Mouse (Mus musculus) lung, postnatal 10 days (tissue): Measurements from ENCODE around the gene Rhox3e.
"Not testable (repeated sequence)": the region's sequence is repeated elsewhere in the genome, so short reads cannot be mapped to it uniquely, and the experiment has no call there.

Source experiments
- DNase-seq: peaks from one replicate; pipeline ENCODE4 v3.0.0; 2021

Rhox3e gene

GRCm38 (mm10) chrX:37541719-37542118 is at the start of gene Rhox3e:
TSS of gene Rhox3e (plus strand) at chrX:37542019.
- DNase-seq = not testable (repeated sequence)

- DNase-seq = not testable (repeated sequence)
These were observed 27.8 kb upstream of the Rhox3e start, which contains the start of gene Rhox4d for GRCm38 (mm10) chrX:37514059-37514458. TSS of gene Rhox4d (plus strand) at chrX:37514359.

- DNase-seq = not testable (repeated sequence)
These were observed 11.7 kb upstream of the Rhox3e start, which contains the start of gene Rhox2e for GRCm38 (mm10) chrX:37530152-37530551. TSS of gene Rhox2e (plus strand) at chrX:37530452.

- not testable (repeated sequence) for DNase-seq
These were observed 15.3 kb downstream of the Rhox3e start, which contains the start of gene Rhox4e for GRCm38 (mm10) chrX:37557112-37557511. TSS of gene Rhox4e (plus strand) at chrX:37557412.

GRCm38 (mm10) chrX:37571105-37571504 is 29.3 kb downstream of the Rhox3e start, which contains the start of gene Rhox2f:
TSS of gene Rhox2f (plus strand) at chrX:37571405.
- not testable (repeated sequence) for DNase-seq

- DNase-seq = not testable (repeated sequence)
These were observed 30.8 kb downstream of the Rhox3e start for GRCm38 (mm10) chrX:37572638-37573037.

- DNase-seq = not testable (repeated sequence)
These were observed 38.9 kb downstream of the Rhox3e start, which contains the start of gene Rhox3f for GRCm38 (mm10) chrX:37580692-37581091. TSS of gene Rhox3f (plus strand) at chrX:37580992.
